Mouse (Mus musculus) hindbrain, embryonic 10.5 days (tissue): ENCODE measurements around the gene Rad9b. TPM values are rescaled to one million over a fixed set of nuclear protein-coding genes. Genes with fewer than 3 reads are reported as not detected.
A peak's percentile ranks its signal among the peaks of the same experiment; 100 is the strongest.

ENCODE experiments used
- DNase-seq: peaks from one replicate; pipeline ENCODE4 v3.0.0-alpha.2; 2017; ENCODE audit warnings: low spot score
- H3K27ac ChIP-seq: fragments of 300-500 bp; sonication (generic); 2 replicates; pipeline ENCODE4 v1.5.1; 2016; ENCODE audit warnings: mild to moderate bottlenecking, moderate library complexity
- H3K27me3 ChIP-seq: fragments of 300-500 bp; sonication (generic); 2 replicates; pipeline ENCODE4 v1.6.1; 2016; ENCODE audit warnings: mild to moderate bottlenecking; ENCODE audit not compliant: poor library complexity, insufficient read depth, severe bottlenecking
- H3K36me3 ChIP-seq: fragments of 300-500 bp; sonication (generic); 2 replicates; pipeline ENCODE4 v1.6.1; 2016; ENCODE audit warnings: mild to moderate bottlenecking, moderate library complexity
- H3K4me1 ChIP-seq: fragments of 300-500 bp; sonication (generic); replicated peaks from 2 replicates; pipeline ENCODE4 v1.6.1; 2016; ENCODE audit warnings: mild to moderate bottlenecking
- H3K4me3 ChIP-seq: fragments of 300-500 bp; sonication (generic); 2 replicates; pipeline ENCODE4 v1.5.1; 2016; ENCODE audit warnings: mild to moderate bottlenecking, moderate library complexity
- H3K9me3 ChIP-seq: fragments of 300-500 bp; sonication (generic); 2 replicates; pipeline ENCODE4 v1.6.1; 2016; ENCODE audit warnings: mild to moderate bottlenecking, moderate library complexity
- WGBS: fragments of 180-500 bp; shearing (Covaris S2); methylation state at CpG from one replicate; pipeline ENCODE4 v1.1.7; 2016; 5-methylcytosine and 5-hydroxymethylcytosine counted together
- polyA plus RNA-seq: library from polyadenylated mRNA; unstranded; fragments of >200 nt; fragmentation: Nextera tagmentation; extraction: Ambion mirVana; gene quantifications from 2 replicates; pipeline ENCODE4 v1.2.1, GENCODE M21; 2016

Gene Rad9b
- polyA plus RNA-seq, 1 experiment from 2014 or later: 8.1 TPM

- Histone ChIP-seq H3K27me3 (0 out of 2 replicates have a peak, but pooled peaks cover 10% of the 10 kb centered on the region), H3K4me3 (peak within 1 kb of the TSS; percentile 89), H3K4me1 (peaks cover 24% of the 10 kb centered on the region), H3K9me3 (no peaks in the 10 kb centered on the region), H3K27ac (peak within 1 kb of the TSS; percentile 94), H3K36me3 (peaks cover 27% of the 10 kb centered on the region)
- DNase-seq: peak; percentile 92
- under 1% methylated on average over 114 of the region's 114 CpGs for WGBS
Observed at GRCm38 (mm10) chr5:122284183-122285028, 69.6 kb downstream of the Rad9b start, which contains the start of gene Pptc7. Pptc7 (plus strand) TSS chr5:122284365.

GRCm38 (mm10) chr5:122283828-122284182 is 70.2 kb downstream of the Rad9b start:
- Histone ChIP-seq H3K4me3 (peak overlapping the region; percentile 89), H3K27me3 (0 out of 2 replicates have a peak, but pooled peaks cover 10% of the 10 kb centered on the region), H3K4me1 (peaks cover 24% of the 10 kb centered on the region), H3K36me3 (peaks cover 21% of the 10 kb centered on the region), H3K9me3 (no peaks in the 10 kb centered on the region), H3K27ac (peak overlapping the region; percentile 94; the same call in 1 of the 2 replicates)
- WGBS: 24% methylated on average over 2 of the region's 2 CpGs
- no peak for DNase-seq

GRCm38 (mm10) chr5:122280827-122281462 is 73.1 kb downstream of the Rad9b start:
- H3K27me3 ChIP-seq: 0 out of 2 replicates have a peak, but pooled peaks cover 10% of the 10 kb centered on the region
- no peak for DNase-seq
- WGBS: 42% methylated on average over 19 of the region's 19 CpGs
- no peaks in the 10 kb centered on the region for H3K9me3 ChIP-seq
- no peak overlapping the region for H3K4me3 ChIP-seq
- H3K4me1 ChIP-seq: peaks cover 25% of the 10 kb centered on the region
- H3K27ac ChIP-seq: no peak overlapping the region
- H3K36me3 ChIP-seq: no peaks in the 10 kb centered on the region

- Histone ChIP-seq H3K36me3 (no peaks in the 10 kb centered on the region), H3K27me3 (0 out of 2 replicates have a peak, but pooled peaks cover 10% of the 10 kb centered on the region), H3K4me1 (peaks cover 20% of the 10 kb centered on the region), H3K9me3 (no peaks in the 10 kb centered on the region), H3K4me3 (no peak overlapping the region), H3K27ac (no peak overlapping the region)
- DNase-seq: no peak
- 52% methylated on average over 6 of the region's 6 CpGs for WGBS
Observed at GRCm38 (mm10) chr5:122280422-122280826, 73.6 kb downstream of the Rad9b start.

GRCm38 (mm10) chr5:122279799-122280421 is 74.1 kb downstream of the Rad9b start:
- WGBS: 82% methylated on average over 12 of the region's 12 CpGs
- 0 out of 2 replicates have a peak, but pooled peaks cover 10% of the 10 kb centered on the region for H3K27me3 ChIP-seq
- no peak for DNase-seq
- no peaks in the 10 kb centered on the region for H3K36me3 ChIP-seq
- H3K4me1 ChIP-seq: peaks cover 17% of the 10 kb centered on the region
- H3K27ac ChIP-seq: no peak overlapping the region
- H3K4me3 ChIP-seq: no peak overlapping the region
- no peaks in the 10 kb centered on the region for H3K9me3 ChIP-seq

- no peaks in the 10 kb centered on the region for H3K36me3 ChIP-seq
- WGBS: 85% methylated on average over 7 of the region's 7 CpGs
- H3K27ac ChIP-seq: no peak overlapping the region
- H3K9me3 ChIP-seq: no peaks in the 10 kb centered on the region
- H3K4me3 ChIP-seq: no peak overlapping the region
- 0 out of 2 replicates have a peak, but pooled peaks cover 10% of the 10 kb centered on the region for H3K27me3 ChIP-seq
- DNase-seq: no peak
- peaks cover 20% of the 10 kb centered on the region for H3K4me1 ChIP-seq
Observed at GRCm38 (mm10) chr5:122278946-122279345, 75.1 kb downstream of the Rad9b start.

- 23% methylated on average over 5 of the region's 5 CpGs for WGBS
Observed at GRCm38 (mm10) chr5:122274785-122275184, 79.2 kb downstream of the Rad9b start.

More at GRCm38 (mm10) chr5:122274785-122275184, 79.2 kb downstream of the Rad9b start:
- Histone ChIP-seq H3K27me3 (no peaks in the 10 kb centered on the region), H3K9me3 (no peaks in the 10 kb centered on the region), H3K36me3 (no peaks in the 10 kb centered on the region), H3K4me3 (no peak overlapping the region), H3K4me1 (peaks cover 13% of the 10 kb centered on the region), H3K27ac (peak overlapping the region; percentile 2)
- DNase-seq: peak; percentile 31

Other genes with a start within 250 kb of the Rad9b start
- 0.12 TPM in 1 of 2 replicates, not detected in the other for gene Ccdc63, start 213.4 kb downstream of the Rad9b start, polyA plus RNA-seq
- 311 and 319 TPM in 2 replicates for gene Ppp1cc, start 196.0 kb downstream of the Rad9b start, polyA plus RNA-seq
- 9.6 and 11.9 TPM in 2 replicates for gene Hvcn1, start 147.4 kb downstream of the Rad9b start, polyA plus RNA-seq
- gene Tctn1, start 89.8 kb downstream of the Rad9b start, polyA plus RNA-seq: 5.2 and 6.0 TPM in 2 replicates
- 6.5 and 8.4 TPM in 2 replicates for gene Pptc7, start 69.9 kb downstream of the Rad9b start, polyA plus RNA-seq
- 211 and 225 TPM in 2 replicates for gene Vps29, start 136 bp upstream of the Rad9b start, polyA plus RNA-seq
- gene Gpn3, start 17.6 kb upstream of the Rad9b start, polyA plus RNA-seq: 67.7 and 78.8 TPM in 2 replicates
- 90.4 and 109 TPM in 2 replicates for gene Fam216a, start 18.1 kb upstream of the Rad9b start, polyA plus RNA-seq
- gene Arpc3, start 37.6 kb upstream of the Rad9b start, polyA plus RNA-seq: 90.2 and 97.9 TPM in 2 replicates
- gene Anapc7, start 67.5 kb upstream of the Rad9b start, polyA plus RNA-seq: 52.0 and 54.8 TPM in 2 replicates
- 38.8 and 41.9 TPM in 2 replicates for gene Atp2a2, start 148.0 kb upstream of the Rad9b start, polyA plus RNA-seq